Mouse (Mus musculus): ENCODE data around the gene Bcl7c. TPM values are rescaled to one million over a fixed set of nuclear protein-coding genes. Genes with fewer than 3 reads are reported as not detected.

The Bcl7c gene
- total RNA-seq, 1 experiment, result 35.6 TPM

GRCm38 (mm10) chr7:127646363-127646762 is 62.4 kb downstream of the Bcl7c start:
- in situ Hi-C loops (cut with MboI; ENCODE audit: low sequenced_read_pairs in 2 of 2, unreplicated experiment in 2 of 2), result no loop called here
- Histone ChIP-seq H3K9ac (ENCODE audit: insufficient read depth, low read depth, low read length, poor library complexity, severe bottlenecking) (no peak overlapping the region), H3K27ac (ENCODE audit: insufficient read depth, low read depth, low read length, poor library complexity, severe bottlenecking) (no peak overlapping the region), H3K4me1 (ENCODE audit: control insufficient read depth in 2 of 2, insufficient read depth in 2 of 2, low read length in 2 of 2, poor library complexity in 1 of 2) (peaks cover 0 to 5% of the 10 kb centered on the region in 2 experiments; a peak in 1 of 4 replicates), H3K36me3 (ENCODE audit: control insufficient read depth, insufficient read depth, low read length, poor library complexity, severe bottlenecking) (no peaks in the 10 kb centered on the region), H3K9me3 (ENCODE audit: control insufficient read depth, insufficient read depth, low read depth, low read length) (no peaks in the 10 kb centered on the region), H3K4me3 (ENCODE audit: insufficient read depth in 1 of 2, low read depth in 1 of 2, low read length in 2 of 2, poor library complexity in 1 of 2, severe bottlenecking in 1 of 2) (no peak overlapping the region)
- TF ChIP-seq MAFK (IDR thresholded peaks at IDR 0.05; ENCODE audit: insufficient read depth, low read depth, low read length) (no peak), CHD2 (IDR thresholded peaks at IDR 0.05; ENCODE audit: low read depth, low read length) (no peak), ZNF384 (IDR thresholded peaks at IDR 0.05; ENCODE audit: low read depth, low read length) (no peak), HCFC1 (IDR thresholded peaks at IDR 0.05; ENCODE audit: borderline replicate concordance, insufficient read depth, low read length) (no peak), ZC3H11A (IDR thresholded peaks at IDR 0.05; ENCODE audit: borderline replicate concordance, low read depth, low read length) (no peak)
- no peak for DNase-seq (ENCODE audit: low read depth, low spot score)

DNA sequence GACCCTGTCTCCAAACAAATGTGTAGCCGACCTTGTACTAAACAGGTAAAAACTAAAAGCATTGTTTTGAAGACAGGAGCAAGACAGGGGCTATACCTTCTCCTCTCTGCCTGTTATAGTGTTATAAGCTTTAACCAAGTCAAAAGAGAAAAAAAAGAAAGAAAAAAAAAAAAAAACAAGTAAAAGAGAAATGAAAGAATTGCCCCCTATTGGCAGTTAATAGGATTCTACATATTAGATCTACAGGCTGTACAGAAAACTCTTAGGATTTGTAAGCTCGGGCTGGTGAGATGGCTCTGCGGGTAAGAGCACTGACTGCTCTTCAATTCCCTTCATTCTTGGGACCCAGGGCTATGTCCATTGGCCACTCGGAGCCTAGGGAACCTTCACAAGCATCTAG is 66.5 kb downstream of the Bcl7c start:
- Histone ChIP-seq H3K27ac (ENCODE audit: insufficient read depth, low read depth, low read length, poor library complexity, severe bottlenecking) (no peak overlapping the region), H3K9ac (ENCODE audit: insufficient read depth, low read depth, low read length, poor library complexity, severe bottlenecking) (no peak overlapping the region), H3K9me3 (ENCODE audit: control insufficient read depth, insufficient read depth, low read depth, low read length) (no peaks in the 10 kb centered on the region), H3K36me3 (ENCODE audit: control insufficient read depth, insufficient read depth, low read length, poor library complexity, severe bottlenecking) (no peaks in the 10 kb centered on the region), H3K4me3 (ENCODE audit: insufficient read depth in 1 of 2, low read depth in 1 of 2, low read length in 2 of 2, poor library complexity in 1 of 2, severe bottlenecking in 1 of 2) (no peak overlapping the region), H3K4me1 (ENCODE audit: control insufficient read depth in 2 of 2, insufficient read depth in 2 of 2, low read length in 2 of 2, poor library complexity in 1 of 2) (peaks cover 0 to 8% of the 10 kb centered on the region in 2 experiments; a peak in 1 of 4 replicates)
- in situ Hi-C loops (cut with MboI; ENCODE audit: low sequenced_read_pairs in 2 of 2, unreplicated experiment in 2 of 2), result no loop called here
- DNase-seq (ENCODE audit: low read depth, low spot score), result no peak
- no peak for TF ChIP-seq CHD2 (IDR thresholded peaks at IDR 0.05; ENCODE audit: low read depth, low read length)
- no peak for TF ChIP-seq ZNF384 (IDR thresholded peaks at IDR 0.05; ENCODE audit: low read depth, low read length)
- TF ChIP-seq ZC3H11A (IDR thresholded peaks at IDR 0.05; ENCODE audit: borderline replicate concordance, low read depth, low read length), result no peak
- no peak for TF ChIP-seq HCFC1 (IDR thresholded peaks at IDR 0.05; ENCODE audit: borderline replicate concordance, insufficient read depth, low read length)
- TF ChIP-seq MAFK (IDR thresholded peaks at IDR 0.05; ENCODE audit: insufficient read depth, low read depth, low read length), result no peak

DNA sequence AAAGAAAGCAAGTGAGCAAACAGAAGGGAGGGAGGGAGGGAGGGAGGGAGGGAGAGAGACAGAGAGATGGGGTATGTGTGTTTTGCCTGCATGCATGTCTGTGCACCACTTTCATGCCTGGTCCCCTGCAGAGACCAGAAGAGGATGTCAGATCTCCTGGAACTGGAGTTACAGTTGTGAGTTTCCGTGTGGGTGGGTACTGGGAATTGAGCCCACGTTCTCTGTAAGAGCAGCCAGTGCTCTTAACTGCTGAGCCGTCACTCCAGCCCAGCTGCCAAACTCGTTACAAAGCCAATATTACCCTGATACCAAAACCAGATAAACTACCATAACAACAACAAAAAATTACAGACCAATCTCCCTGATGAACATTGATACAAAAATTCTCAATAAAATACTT is 67.5 kb downstream of the Bcl7c start:
- H3K4me1 ChIP-seq (ENCODE audit: control insufficient read depth in 2 of 2, insufficient read depth in 2 of 2, low read length in 2 of 2, poor library complexity in 1 of 2), result peaks cover 0 to 8% of the 10 kb centered on the region in 2 experiments; a peak in 1 of 4 replicates
- no peak for TF ChIP-seq HCFC1 (IDR thresholded peaks at IDR 0.05; ENCODE audit: borderline replicate concordance, insufficient read depth, low read length)
- TF ChIP-seq ZNF384 (IDR thresholded peaks at IDR 0.05; ENCODE audit: low read depth, low read length), result no peak
- TF ChIP-seq CHD2 (IDR thresholded peaks at IDR 0.05; ENCODE audit: low read depth, low read length), result no peak
- no peak for TF ChIP-seq ZC3H11A (IDR thresholded peaks at IDR 0.05; ENCODE audit: borderline replicate concordance, low read depth, low read length)
- TF ChIP-seq MAFK (IDR thresholded peaks at IDR 0.05; ENCODE audit: insufficient read depth, low read depth, low read length), result no peak
- H3K9me3 ChIP-seq (ENCODE audit: control insufficient read depth, insufficient read depth, low read depth, low read length), result no peaks in the 10 kb centered on the region
- no peak overlapping the region for H3K27ac ChIP-seq (ENCODE audit: insufficient read depth, low read depth, low read length, poor library complexity, severe bottlenecking)
- no peak for DNase-seq (ENCODE audit: low read depth, low spot score)
- in situ Hi-C loops (cut with MboI; ENCODE audit: low sequenced_read_pairs in 2 of 2, unreplicated experiment in 2 of 2), result no loop called here
- no peak overlapping the region for H3K9ac ChIP-seq (ENCODE audit: insufficient read depth, low read depth, low read length, poor library complexity, severe bottlenecking)
- no peak overlapping the region for H3K4me3 ChIP-seq (ENCODE audit: insufficient read depth in 1 of 2, low read depth in 1 of 2, low read length in 2 of 2, poor library complexity in 1 of 2, severe bottlenecking in 1 of 2)
- H3K36me3 ChIP-seq (ENCODE audit: control insufficient read depth, insufficient read depth, low read length, poor library complexity, severe bottlenecking), result no peaks in the 10 kb centered on the region

DNA sequence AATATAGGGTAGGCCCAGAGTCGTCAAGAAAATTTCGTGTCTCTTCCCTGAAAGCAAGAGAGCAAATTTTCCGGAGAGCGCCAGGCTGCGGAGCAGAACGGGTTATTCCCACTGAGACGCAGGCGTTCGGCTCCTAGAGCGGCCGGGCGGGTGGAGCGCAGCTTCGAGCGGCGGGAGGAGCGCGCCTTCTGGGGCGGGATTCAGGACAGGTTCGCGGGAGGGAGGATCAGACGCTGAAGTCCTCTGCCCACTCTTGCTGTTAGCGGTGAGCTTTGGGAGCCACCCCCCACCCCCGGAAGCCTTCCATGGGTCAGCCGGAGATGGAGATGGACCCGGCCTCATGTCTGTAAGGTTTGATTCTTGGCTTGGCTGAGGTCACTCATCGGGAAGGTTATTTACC is 71.8 kb downstream of the Bcl7c start:
- H3K9me3 ChIP-seq (ENCODE audit: control insufficient read depth, insufficient read depth, low read depth, low read length), result no peaks in the 10 kb centered on the region
- H3K4me1 ChIP-seq (ENCODE audit: control insufficient read depth in 2 of 2, insufficient read depth in 2 of 2, low read length in 2 of 2, poor library complexity in 1 of 2), result peaks cover 0 to 3% of the 10 kb centered on the region in 2 experiments; a peak in 1 of 4 replicates
- no peak overlapping the region for H3K27ac ChIP-seq (ENCODE audit: insufficient read depth, low read depth, low read length, poor library complexity, severe bottlenecking)
- no peaks in the 10 kb centered on the region for H3K36me3 ChIP-seq (ENCODE audit: control insufficient read depth, insufficient read depth, low read length, poor library complexity, severe bottlenecking)
- no peak for DNase-seq (ENCODE audit: low read depth, low spot score)
- peak overlapping the region; percentile 65 to 68 for H3K4me3 ChIP-seq (ENCODE audit: insufficient read depth in 1 of 2, low read depth in 1 of 2, low read length in 2 of 2, poor library complexity in 1 of 2, severe bottlenecking in 1 of 2)
- in situ Hi-C loops (cut with MboI; ENCODE audit: low sequenced_read_pairs in 2 of 2, unreplicated experiment in 2 of 2), result no loop called here
- H3K9ac ChIP-seq (ENCODE audit: insufficient read depth, low read depth, low read length, poor library complexity, severe bottlenecking), result peak overlapping the region; percentile 67
- TF ChIP-seq CHD2 (IDR thresholded peaks at IDR 0.05; ENCODE audit: low read depth, low read length), result no peak
- TF ChIP-seq ZC3H11A (IDR thresholded peaks at IDR 0.05; ENCODE audit: borderline replicate concordance, low read depth, low read length), result 0 out of 2 replicates have a peak, but pooled peaks have one; percentile 0
- TF ChIP-seq ZNF384 (IDR thresholded peaks at IDR 0.05; ENCODE audit: low read depth, low read length), result no peak
- no peak for TF ChIP-seq MAFK (IDR thresholded peaks at IDR 0.05; ENCODE audit: insufficient read depth, low read depth, low read length)
- TF ChIP-seq HCFC1 (IDR thresholded peaks at IDR 0.05; ENCODE audit: borderline replicate concordance, insufficient read depth, low read length), result peak; percentile 58; the same call in 1 of the 2 replicates
